Mouse (Mus musculus) liver, adult 2 months (tissue): ENCODE results near the gene Irgc1.

ENCODE experiments used
- CTCF ChIP-seq: fragments of 200-500 bp; IDR thresholded peaks from 2 replicates; pipeline ENCODE4 v1.5.1; 2011; ENCODE audit warnings: low read depth, low read length, control low read depth
- POLR2A ChIP-seq: fragments of 200-500 bp; IDR thresholded peaks from 2 replicates; pipeline ENCODE4 v1.6.1; 2011; ENCODE audit warnings: low read length, control low read depth; ENCODE audit not compliant: insufficient read depth; ENCODE audit errors: extremely low read depth

GRCm38 (mm10) chr7:24469126-24469525, 17.0 kb upstream of the Irgc1 start:
- TF ChIP-seq CTCF, result peak; percentile 46; the same call in 1 of the 2 replicates
- no peak for TF ChIP-seq POLR2A
